Mouse (Mus musculus): ENCODE results near the gene Aox1. TPM values are rescaled to one million over a fixed set of nuclear protein-coding genes. Genes with fewer than 3 reads are reported as not detected.

The Aox1 gene
- polyA plus RNA-seq, 1 experiment: 2.4 TPM

DNA sequence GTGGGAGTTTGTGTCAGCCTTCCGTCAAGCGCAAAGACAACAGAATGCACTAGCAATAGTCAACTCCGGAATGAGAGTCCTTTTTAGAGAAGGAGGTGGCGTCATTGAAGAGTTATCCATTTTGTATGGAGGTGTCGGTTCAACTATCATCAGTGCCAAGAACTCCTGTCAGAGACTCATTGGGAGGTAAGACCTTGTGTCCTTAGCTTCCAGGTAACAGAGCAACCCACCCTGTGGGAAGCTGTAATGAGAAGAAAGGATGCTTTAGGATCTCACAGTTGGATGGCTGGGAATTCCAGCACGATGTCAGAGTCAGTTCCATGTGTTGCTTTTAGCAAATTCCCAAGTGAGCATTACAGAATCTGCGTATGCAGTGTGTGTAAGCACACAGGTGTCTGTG lies 32.4 kb downstream of the Aox1 start:
- Histone ChIP-seq H3K4me2 (ENCODE audit: low read depth) (no peak overlapping the region), H3ac (ENCODE audit: control insufficient read depth, insufficient read length) (no peak overlapping the region), H3K4me3 (no peak overlapping the region), H3K27me3 (ENCODE audit: control insufficient read depth, insufficient read depth, insufficient read length) (no peaks in the 10 kb centered on the region), H3K79me2 (ENCODE audit: control insufficient read depth, insufficient read depth) (no peaks in the 10 kb centered on the region), H3K36me3 (ENCODE audit: control insufficient read depth, insufficient read depth) (peaks cover 14% of the 10 kb centered on the region)
- TF ChIP-seq MYOG (IDR thresholded peaks at IDR 0.05; ENCODE audit: control insufficient read depth in 1 of 3, insufficient read depth in 1 of 3, insufficient read length in 2 of 3, low read depth in 2 of 3) (no peak), CEBPB (IDR thresholded peaks at IDR 0.05; ENCODE audit: insufficient read depth, poor library complexity, severe bottlenecking) (no peak), MYOD1 (IDR thresholded peaks at IDR 0.05; ENCODE audit: control insufficient read depth in 1 of 3, insufficient read length in 2 of 3, low read depth in 2 of 3) (no peak), E2F4 (IDR thresholded peaks at IDR 0.05; ENCODE audit: insufficient read depth) (no peak), REST (IDR thresholded peaks at IDR 0.05; ENCODE audit: insufficient read depth, insufficient read length) (no peak), TCF3 (IDR thresholded peaks at IDR 0.05; ENCODE audit: insufficient read length, low read depth) (no peak), SRF (IDR thresholded peaks at IDR 0.05; ENCODE audit: control insufficient read depth, insufficient read length, low read depth) (no peak), USF1 (IDR thresholded peaks at IDR 0.05; ENCODE audit: low read depth) (no peak), TCF12 (IDR thresholded peaks at IDR 0.05; ENCODE audit: insufficient read depth, poor library complexity, severe bottlenecking) (no peak), POLR2A (IDR thresholded peaks at IDR 0.05; ENCODE audit: insufficient read length, low read depth) (no peak), MAX (IDR thresholded peaks at IDR 0.05; ENCODE audit: low read depth) (no peak), POLR2AphosphoS2 (IDR thresholded peaks at IDR 0.05; ENCODE audit: insufficient read length, low read depth) (no peak)

DNA sequence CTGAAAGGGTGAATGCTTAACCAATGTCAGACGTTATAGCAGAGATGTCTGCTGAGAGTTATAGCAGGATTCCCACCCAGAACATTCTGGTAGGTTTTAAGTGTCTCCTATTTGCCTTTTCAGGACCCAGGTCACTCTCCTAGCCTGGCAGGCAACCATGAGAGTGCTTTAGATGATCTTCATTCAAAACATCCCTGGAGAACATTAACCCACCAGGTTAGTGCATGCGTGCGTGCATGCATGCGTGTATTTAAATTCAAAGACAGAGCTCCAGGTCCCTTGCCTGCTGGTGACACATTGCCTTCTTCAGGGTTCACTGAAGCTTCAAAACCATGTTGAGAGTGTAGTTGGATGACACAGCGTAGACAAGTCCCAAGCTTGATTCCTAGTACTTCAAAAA lies 35.4 kb downstream of the Aox1 start:
- no peaks in the 10 kb centered on the region for H3K27me3 ChIP-seq (ENCODE audit: control insufficient read depth, insufficient read depth, insufficient read length)
- H3K79me2 ChIP-seq (ENCODE audit: control insufficient read depth, insufficient read depth): no peaks in the 10 kb centered on the region
- TF ChIP-seq SRF (IDR thresholded peaks at IDR 0.05; ENCODE audit: control insufficient read depth, insufficient read length, low read depth) (no peak), E2F4 (IDR thresholded peaks at IDR 0.05; ENCODE audit: insufficient read depth) (no peak), TCF12 (IDR thresholded peaks at IDR 0.05; ENCODE audit: insufficient read depth, poor library complexity, severe bottlenecking) (no peak), MYOG (IDR thresholded peaks at IDR 0.05; ENCODE audit: control insufficient read depth in 1 of 3, insufficient read depth in 1 of 3, insufficient read length in 2 of 3, low read depth in 2 of 3) (no peak), USF1 (IDR thresholded peaks at IDR 0.05; ENCODE audit: low read depth) (no peak), MYOD1 (IDR thresholded peaks at IDR 0.05; ENCODE audit: control insufficient read depth in 1 of 3, insufficient read length in 2 of 3, low read depth in 2 of 3) (no peak), POLR2AphosphoS2 (IDR thresholded peaks at IDR 0.05; ENCODE audit: insufficient read length, low read depth) (no peak), REST (IDR thresholded peaks at IDR 0.05; ENCODE audit: insufficient read depth, insufficient read length) (no peak), CEBPB (IDR thresholded peaks at IDR 0.05; ENCODE audit: insufficient read depth, poor library complexity, severe bottlenecking) (no peak), MAX (IDR thresholded peaks at IDR 0.05; ENCODE audit: low read depth) (no peak), POLR2A (IDR thresholded peaks at IDR 0.05; ENCODE audit: insufficient read length, low read depth) (no peak), TCF3 (IDR thresholded peaks at IDR 0.05; ENCODE audit: insufficient read length, low read depth) (no peak)
- no peak overlapping the region for H3ac ChIP-seq (ENCODE audit: control insufficient read depth, insufficient read length)
- H3K4me2 ChIP-seq (ENCODE audit: low read depth): no peak overlapping the region
- H3K36me3 ChIP-seq (ENCODE audit: control insufficient read depth, insufficient read depth): peaks cover 24% of the 10 kb centered on the region
- no peak overlapping the region for H3K4me3 ChIP-seq

DNA sequence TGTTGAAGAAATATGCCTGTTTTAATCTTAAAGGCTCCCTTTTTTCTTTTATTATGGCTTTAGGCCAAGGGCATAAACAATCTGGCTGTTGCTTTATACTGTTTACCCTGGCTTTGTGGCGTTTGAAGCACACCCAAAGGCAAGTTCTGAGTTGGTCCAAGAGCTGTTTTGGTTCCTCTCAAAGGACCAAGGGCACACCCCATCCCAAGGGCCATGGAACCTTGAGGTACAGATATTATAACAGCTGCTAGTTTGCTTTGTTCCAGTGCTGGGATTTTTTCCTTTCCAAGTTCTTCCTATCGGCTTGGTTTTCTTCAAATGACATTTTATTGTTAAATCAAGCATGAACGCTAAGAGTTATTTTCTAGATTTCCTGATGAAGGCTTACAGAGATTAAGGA lies 35.9 kb downstream of the Aox1 start:
- Histone ChIP-seq H3K27me3 (ENCODE audit: control insufficient read depth, insufficient read depth, insufficient read length) (no peaks in the 10 kb centered on the region), H3K36me3 (ENCODE audit: control insufficient read depth, insufficient read depth) (peaks cover 24% of the 10 kb centered on the region), H3K79me2 (ENCODE audit: control insufficient read depth, insufficient read depth) (no peaks in the 10 kb centered on the region), H3K4me2 (ENCODE audit: low read depth) (no peak overlapping the region), H3ac (ENCODE audit: control insufficient read depth, insufficient read length) (no peak overlapping the region), H3K4me3 (no peak overlapping the region)
- no peak for TF ChIP-seq REST (IDR thresholded peaks at IDR 0.05; ENCODE audit: insufficient read depth, insufficient read length)
- no peak for TF ChIP-seq SRF (IDR thresholded peaks at IDR 0.05; ENCODE audit: control insufficient read depth, insufficient read length, low read depth)
- no peak for TF ChIP-seq MAX (IDR thresholded peaks at IDR 0.05; ENCODE audit: low read depth)
- TF ChIP-seq MYOD1 (IDR thresholded peaks at IDR 0.05; ENCODE audit: control insufficient read depth in 1 of 3, insufficient read length in 2 of 3, low read depth in 2 of 3): no peak
- TF ChIP-seq MYOG (IDR thresholded peaks at IDR 0.05; ENCODE audit: control insufficient read depth in 1 of 3, insufficient read depth in 1 of 3, insufficient read length in 2 of 3, low read depth in 2 of 3): no peak
- TF ChIP-seq TCF3 (IDR thresholded peaks at IDR 0.05; ENCODE audit: insufficient read length, low read depth): no peak
- TF ChIP-seq POLR2AphosphoS2 (IDR thresholded peaks at IDR 0.05; ENCODE audit: insufficient read length, low read depth): no peak
- TF ChIP-seq E2F4 (IDR thresholded peaks at IDR 0.05; ENCODE audit: insufficient read depth): no peak
- TF ChIP-seq USF1 (IDR thresholded peaks at IDR 0.05; ENCODE audit: low read depth): no peak
- no peak for TF ChIP-seq CEBPB (IDR thresholded peaks at IDR 0.05; ENCODE audit: insufficient read depth, poor library complexity, severe bottlenecking)
- TF ChIP-seq TCF12 (IDR thresholded peaks at IDR 0.05; ENCODE audit: insufficient read depth, poor library complexity, severe bottlenecking): no peak
- TF ChIP-seq POLR2A (IDR thresholded peaks at IDR 0.05; ENCODE audit: insufficient read length, low read depth): no peak

DNA sequence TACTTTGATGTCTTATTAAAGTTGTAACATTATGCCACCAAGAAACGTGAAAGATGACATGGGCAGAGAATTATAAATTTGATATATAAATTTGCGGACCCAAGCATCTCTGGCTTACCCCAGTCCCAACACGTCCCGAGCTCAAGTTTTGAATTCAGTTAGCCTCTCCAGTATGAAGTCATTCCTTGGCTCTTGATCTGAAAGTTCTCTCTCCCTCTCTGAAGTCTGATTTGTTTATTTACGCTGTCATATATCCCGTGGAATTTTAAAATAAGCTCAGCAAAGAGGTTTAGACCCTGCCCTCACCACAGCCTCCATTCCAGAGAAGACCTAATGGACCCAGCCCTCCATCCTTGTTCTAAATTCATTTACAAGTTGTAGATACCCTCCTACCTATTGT lies 39.5 kb downstream of the Aox1 start:
- Histone ChIP-seq H3K27me3 (ENCODE audit: control insufficient read depth, insufficient read depth, insufficient read length) (no peaks in the 10 kb centered on the region), H3K79me2 (ENCODE audit: control insufficient read depth, insufficient read depth) (no peaks in the 10 kb centered on the region), H3K36me3 (ENCODE audit: control insufficient read depth, insufficient read depth) (peaks cover 32% of the 10 kb centered on the region)

More for the DNA sequence above, 39.5 kb downstream of the Aox1 start:
- H3K4me3 ChIP-seq: no peak overlapping the region
- TF ChIP-seq TCF3 (IDR thresholded peaks at IDR 0.05; ENCODE audit: insufficient read length, low read depth) (no peak), POLR2A (IDR thresholded peaks at IDR 0.05; ENCODE audit: insufficient read length, low read depth) (no peak), SRF (IDR thresholded peaks at IDR 0.05; ENCODE audit: control insufficient read depth, insufficient read length, low read depth) (no peak), MYOG (IDR thresholded peaks at IDR 0.05; ENCODE audit: control insufficient read depth in 1 of 3, insufficient read depth in 1 of 3, insufficient read length in 2 of 3, low read depth in 2 of 3) (no peak), MYOD1 (IDR thresholded peaks at IDR 0.05; ENCODE audit: control insufficient read depth in 1 of 3, insufficient read length in 2 of 3, low read depth in 2 of 3) (no peak), REST (IDR thresholded peaks at IDR 0.05; ENCODE audit: insufficient read depth, insufficient read length) (no peak), USF1 (IDR thresholded peaks at IDR 0.05; ENCODE audit: low read depth) (no peak), CEBPB (IDR thresholded peaks at IDR 0.05; ENCODE audit: insufficient read depth, poor library complexity, severe bottlenecking) (no peak), MAX (IDR thresholded peaks at IDR 0.05; ENCODE audit: low read depth) (no peak), POLR2AphosphoS2 (IDR thresholded peaks at IDR 0.05; ENCODE audit: insufficient read length, low read depth) (no peak), E2F4 (IDR thresholded peaks at IDR 0.05; ENCODE audit: insufficient read depth) (no peak), TCF12 (IDR thresholded peaks at IDR 0.05; ENCODE audit: insufficient read depth, poor library complexity, severe bottlenecking) (no peak)
- H3K4me2 ChIP-seq (ENCODE audit: low read depth): no peak overlapping the region
- H3ac ChIP-seq (ENCODE audit: control insufficient read depth, insufficient read length): no peak overlapping the region

Data from myocyte (in vitro differentiated cells).